Mouse (Mus musculus) CH12.LX (cell line): ENCODE results near the gene Csrp2. TPM values are rescaled to one million over a fixed set of nuclear protein-coding genes. Genes with fewer than 3 reads are reported as not detected.

Experiments used
- DNase-seq: peaks from one replicate; pipeline ENCODE4 v3.0.0-alpha.2; 2013; ENCODE audit errors: extremely low read depth
- H3K27ac ChIP-seq: 2 replicates; pipeline ENCODE4 v1.5.1; 2012; ENCODE audit warnings: low read depth, mild to moderate bottlenecking, control low read depth, moderate library complexity; ENCODE audit not compliant: insufficient read depth
- H3K27me3 ChIP-seq: replicated peaks from 2 replicates; pipeline ENCODE3; 2012; ENCODE audit warnings: inconsistent platforms
- H3K36me3 ChIP-seq, 2 experiments: replicated peaks in 1 of 2; 2 replicates each; pipeline versions ENCODE3 to v1.6.1; 2012; ENCODE audit warnings: inconsistent platforms in 1 of 2, low read length in 1 of 2, mild to moderate bottlenecking in 1 of 2, mixed read lengths in 1 of 2, moderate library complexity in 1 of 2; ENCODE audit not compliant: control insufficient read depth in 1 of 2, insufficient read depth in 1 of 2
- H3K4me1 ChIP-seq, 2 experiments: 2 replicates each; pipeline ENCODE4 v1.6.1; 2012; ENCODE audit warnings: inconsistent platforms in 1 of 2, moderate library complexity in 1 of 2; ENCODE audit not compliant: insufficient read depth in 2 of 2, control insufficient read depth in 1 of 2
- H3K4me2 ChIP-seq: 2 replicates; pipeline ENCODE4 v1.6.1; 2012; ENCODE audit warnings: low read depth, mild to moderate bottlenecking, control low read depth; ENCODE audit not compliant: poor library complexity, insufficient read depth, severe bottlenecking
- H3K4me3 ChIP-seq, 3 experiments: fragments of 150-350 bp in 1 of 3; sonication (generic) in 1 of 3; replicated peaks in 1 of 3; 2 replicates each; pipeline versions ENCODE3 to v1.5.1; 2011 to 2012; ENCODE audit warnings: low read depth in 2 of 3, low read length in 2 of 3, mild to moderate bottlenecking in 2 of 3, moderate library complexity in 2 of 3, control low read depth in 1 of 3, improper control_type of control experiment in 1 of 3, inconsistent platforms in 1 of 3, mixed read lengths in 1 of 3; ENCODE audit not compliant: poor library complexity in 1 of 3
- H3K79me2 ChIP-seq: replicated peaks from 2 replicates; pipeline ENCODE4 v1.6.1; 2012; ENCODE audit warnings: mild to moderate bottlenecking, moderate library complexity; ENCODE audit not compliant: control insufficient read depth, poor library complexity, insufficient read depth, severe bottlenecking; ENCODE audit errors: extremely low read depth
- H3K9ac ChIP-seq: 2 replicates; pipeline ENCODE4 v1.6.1; 2012; ENCODE audit warnings: low read depth, mild to moderate bottlenecking, control low read depth, moderate library complexity; ENCODE audit not compliant: insufficient read depth
- H3K9me3 ChIP-seq: replicated peaks from 2 replicates; pipeline ENCODE3; 2012; ENCODE audit warnings: low read length, inconsistent platforms, mixed read lengths
- BHLHE40 ChIP-seq: IDR thresholded peaks from 2 replicates; pipeline ENCODE4 v1.6.1; 2011; ENCODE audit warnings: mild to moderate bottlenecking, low read depth, low read length, improper control_type of control experiment
- CHD2 ChIP-seq: IDR thresholded peaks from 2 replicates; pipeline ENCODE4 v1.6.1; 2011; ENCODE audit warnings: low read length, improper control_type of control experiment
- CTCF ChIP-seq, 2 experiments: IDR thresholded peaks in 1 of 2; conservative IDR thresholded peaks in 1 of 2; 2 replicates each; pipeline ENCODE4 v1.5.1; 2011 to 2012; ENCODE audit warnings: low read depth in 2 of 2, low read length in 2 of 2, improper control_type of control experiment in 1 of 2, inconsistent platforms in 1 of 2, mild to moderate bottlenecking in 1 of 2, moderate library complexity in 1 of 2
- E2F4 ChIP-seq: IDR thresholded peaks from 2 replicates; pipeline ENCODE4 v1.6.1; 2011; ENCODE audit warnings: low read depth, low read length, improper control_type of control experiment; ENCODE audit not compliant: insufficient replicate concordance
- ELF1 ChIP-seq: IDR thresholded peaks from 2 replicates; pipeline ENCODE4 v1.6.1; 2014; ENCODE audit warnings: low read depth, mild to moderate bottlenecking, inconsistent platforms, low read length, improper control_type of control experiment
- EP300 ChIP-seq: IDR thresholded peaks from 2 replicates; pipeline ENCODE4 v1.6.1; 2011; ENCODE audit warnings: low read length, improper control_type of control experiment
- ETS1 ChIP-seq: conservative IDR thresholded peaks from 2 replicates; pipeline ENCODE4 v1.6.1; 2012; ENCODE audit warnings: low read depth, mild to moderate bottlenecking, inconsistent platforms, low read length, improper control_type of control experiment, moderate library complexity
- GABPA ChIP-seq: IDR thresholded peaks from 2 replicates; pipeline ENCODE4 v1.6.1; 2012; ENCODE audit warnings: low read depth, low read length, improper control_type of control experiment, inconsistent platforms; ENCODE audit not compliant: insufficient replicate concordance
- HCFC1 ChIP-seq: IDR thresholded peaks from 2 replicates; pipeline ENCODE4 v1.6.1; 2012; ENCODE audit warnings: low read depth, mild to moderate bottlenecking, inconsistent platforms, low read length, improper control_type of control experiment
- IRF4 ChIP-seq: IDR thresholded peaks from 2 replicates; pipeline ENCODE4 v1.6.1; 2014; ENCODE audit warnings: low read depth, mild to moderate bottlenecking, inconsistent platforms, low read length, improper control_type of control experiment
- JUN ChIP-seq: IDR thresholded peaks from 2 replicates; pipeline ENCODE4 v1.6.1; 2011; ENCODE audit warnings: low read depth, mild to moderate bottlenecking, low read length, improper control_type of control experiment, moderate library complexity; ENCODE audit not compliant: insufficient read depth
- JUND ChIP-seq: conservative IDR thresholded peaks from 2 replicates; pipeline ENCODE4 v1.6.1; 2011; ENCODE audit warnings: low read depth, low read length, improper control_type of control experiment
- MEF2A ChIP-seq: IDR thresholded peaks from 2 replicates; pipeline ENCODE4 v1.6.1; 2014; ENCODE audit warnings: low read depth, mild to moderate bottlenecking, inconsistent platforms, low read length, improper control_type of control experiment, borderline replicate concordance
- NELFE ChIP-seq: IDR thresholded peaks from 2 replicates; pipeline ENCODE4 v1.6.1; 2011; ENCODE audit warnings: low read depth, low read length, improper control_type of control experiment
- NRF1 ChIP-seq: IDR thresholded peaks from 2 replicates; pipeline ENCODE4 v1.6.1; 2014; ENCODE audit warnings: low read depth, mild to moderate bottlenecking, inconsistent platforms, low read length, improper control_type of control experiment, moderate library complexity
- PAX5 ChIP-seq: IDR thresholded peaks from 2 replicates; pipeline ENCODE4 v1.6.1; 2012; ENCODE audit warnings: low read length, inconsistent platforms, mixed read lengths
- RCOR1 ChIP-seq: conservative IDR thresholded peaks from 2 replicates; pipeline ENCODE4 v1.6.1; 2012; ENCODE audit warnings: low read depth, mild to moderate bottlenecking, inconsistent platforms, low read length, improper control_type of control experiment
- SMC3 ChIP-seq: IDR thresholded peaks from 2 replicates; pipeline ENCODE4 v1.6.1; 2011; ENCODE audit warnings: low read depth, low read length, improper control_type of control experiment
- TBP ChIP-seq: conservative IDR thresholded peaks from 2 replicates; pipeline ENCODE4 v1.6.1; 2011; ENCODE audit warnings: low read depth, low read length, improper control_type of control experiment
- TCF12 ChIP-seq: IDR thresholded peaks from 2 replicates; pipeline ENCODE4 v1.6.1; 2014; ENCODE audit warnings: low read depth, mild to moderate bottlenecking, inconsistent platforms, low read length, improper control_type of control experiment
- USF1 ChIP-seq: IDR thresholded peaks from 2 replicates; pipeline ENCODE4 v1.6.1; 2014; ENCODE audit warnings: low read depth, mild to moderate bottlenecking, inconsistent platforms, low read length, improper control_type of control experiment
- USF2 ChIP-seq: conservative IDR thresholded peaks from 2 replicates; pipeline ENCODE4 v1.6.1; 2011; ENCODE audit warnings: low read depth, low read length, improper control_type of control experiment
- ZC3H11A ChIP-seq: IDR thresholded peaks from 2 replicates; pipeline ENCODE4 v1.6.1; 2012; ENCODE audit warnings: low read depth, mild to moderate bottlenecking, inconsistent platforms, low read length, improper control_type of control experiment
- ZKSCAN1 ChIP-seq: IDR thresholded peaks from 2 replicates; pipeline ENCODE4 v1.6.1; 2012; ENCODE audit warnings: low read depth, inconsistent platforms, low read length, improper control_type of control experiment, borderline replicate concordance
- ZNF384 ChIP-seq: IDR thresholded peaks from 2 replicates; pipeline ENCODE4 v1.6.1; 2012; ENCODE audit warnings: low read depth, low read length, improper control_type of control experiment, inconsistent platforms
- dilution Hi-C: fragments of 300-500 bp; cut with MboI; formaldehyde crosslinking; loops from 2 replicates; pipeline ENCODE4 v1.14.3; 2020; ENCODE audit warnings: low sequenced_read_pairs; ENCODE audit not compliant: extremely low pct_unique_long_range_greater_than_20kb, extremely low pct_ligation_motif_present
- in situ Hi-C: fragments of 300-500 bp; cut with MboI; formaldehyde crosslinking; loops from 3 replicates; pipeline ENCODE4 v1.14.3; 2019; ENCODE audit warnings: low sequenced_read_pairs, low pct_ligation_motif_present, low pct_unique_long_range_greater_than_20kb, mixed read lengths
- polyA plus RNA-seq: library from polyadenylated mRNA; unstranded; fragments of >175 nt; gene quantifications from 2 replicates; pipeline ENCODE4 v1.2.1, GENCODE M21; 2012; ENCODE audit warnings: low read depth; ENCODE audit not compliant: insufficient read length
- total RNA-seq, 2 experiments: library from RNA; depleted of rRNA; stranded (reverse); fragments of 300-350 nt in 1 of 2; fragments of >200 nt in 1 of 2; gene quantifications; 2 replicates each; pipeline ENCODE4 v1.2.3; 2012 to 2014

The Csrp2 gene
- total and polyA plus RNA-seq, 3 experiments, result 0.82 to 1.3 (median 0.87) TPM

- H3K27ac ChIP-seq, result no peak overlapping the region
- peaks cover 0 to 7% of the 10 kb centered on the region in 2 experiments; a peak in 2 of 4 replicates for H3K4me1 ChIP-seq
- in situ Hi-C loops, result no loop called here
- no peak overlapping the region for H3K4me3 ChIP-seq
- H3K9me3 ChIP-seq, result no peaks in the 10 kb centered on the region
- no peaks in the 10 kb centered on the region for H3K27me3 ChIP-seq
- DNase-seq, result peak; percentile 18
- dilution Hi-C loops, result no loop called here
- no peaks in the 10 kb centered on the region for H3K79me2 ChIP-seq
- no peak overlapping the region for H3K9ac ChIP-seq
- TF ChIP-seq RCOR1 (no peak), NELFE (no peak), BHLHE40 (no peak), TBP (no peak), CHD2 (no peak), ELF1 (no peak), ZC3H11A (no peak), ZKSCAN1 (no peak), PAX5 (no peak), NRF1 (no peak), USF1 (no peak), USF2 (no peak)
- H3K4me2 ChIP-seq, result no peak overlapping the region
- H3K36me3 ChIP-seq, result peaks cover 5 to 18% of the 10 kb centered on the region in 2 experiments
Observed at GRCm38 (mm10) chr10:110939717-110940116, 20.1 kb downstream of the Csrp2 start.

- no peaks in the 10 kb centered on the region for H3K79me2 ChIP-seq
- no peak overlapping the region for H3K9ac ChIP-seq
- in situ Hi-C loops, result no loop called here
- H3K4me2 ChIP-seq, result no peak overlapping the region
- TF ChIP-seq TBP (no peak), CTCF (conservative IDR thresholded peaks at IDR 0.05 in 1 of 2, IDR thresholded peaks at IDR 0.05 in 1 of 2; ENCODE audit: low read depth in 2 of 2, low read length in 2 of 2) (peak in 1 of 2 experiments; percentile 18; a peak in 1 of 4 replicates)
- no peaks in the 10 kb centered on the region for H3K27me3 ChIP-seq
- H3K9me3 ChIP-seq, result no peaks in the 10 kb centered on the region
- peaks cover 5 to 27% of the 10 kb centered on the region in 2 experiments for H3K36me3 ChIP-seq
- peaks cover under 1 to 12% of the 10 kb centered on the region in 2 experiments; a peak in 3 of 4 replicates for H3K4me1 ChIP-seq
- dilution Hi-C loops, result no loop called here
- H3K27ac ChIP-seq, result no peak overlapping the region
- no peak overlapping the region for H3K4me3 ChIP-seq
- DNase-seq, result no peak
Observed at GRCm38 (mm10) chr10:110940740-110941398, 21.3 kb downstream of the Csrp2 start.

DNA sequence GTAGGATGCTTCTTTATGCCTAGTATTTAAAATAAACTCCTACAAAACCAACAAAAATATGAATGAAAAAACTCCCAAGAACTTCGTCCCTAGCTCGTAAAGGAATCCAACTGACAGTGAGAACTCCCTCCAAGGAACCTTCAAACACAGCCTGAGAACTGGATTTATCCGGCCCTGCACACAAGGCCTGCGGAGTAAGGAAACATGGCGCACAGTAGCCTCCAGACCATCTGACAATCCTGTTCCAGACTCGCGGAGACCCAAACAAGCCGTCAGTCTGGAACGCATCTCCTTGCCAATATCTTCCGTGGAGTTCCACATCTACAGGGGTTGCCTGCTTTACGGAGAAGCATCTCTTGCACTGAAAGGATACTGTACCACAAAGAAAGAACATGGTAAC lies 22.4 kb downstream of the Csrp2 start:
- no peak overlapping the region for H3K4me3 ChIP-seq
- no peak overlapping the region for H3K4me2 ChIP-seq
- no peaks in the 10 kb centered on the region for H3K27me3 ChIP-seq
- dilution Hi-C loops, result no loop called here
- in situ Hi-C loops, result no loop called here
- H3K9me3 ChIP-seq, result no peaks in the 10 kb centered on the region
- no peak overlapping the region for H3K9ac ChIP-seq
- peaks cover 7 to 23% of the 10 kb centered on the region in 2 experiments for H3K4me1 ChIP-seq
- no peak overlapping the region for H3K27ac ChIP-seq
- peaks cover 8 to 32% of the 10 kb centered on the region in 2 experiments for H3K36me3 ChIP-seq
- DNase-seq, result no peak
- H3K79me2 ChIP-seq, result no peaks in the 10 kb centered on the region
- TF ChIP-seq ETS1 (no peak), HCFC1 (no peak), JUN (no peak), ZNF384 (no peak), MEF2A (no peak), BHLHE40 (no peak), EP300 (no peak), TCF12 (no peak), ZC3H11A (no peak), E2F4 (no peak), GABPA (no peak), PAX5 (no peak), SMC3 (no peak), NRF1 (no peak), IRF4 (no peak), JUND (no peak)
